Mouse (Mus musculus) frontal cortex, adult 2 months (tissue): ENCODE data around the gene Trip12. TPM values are rescaled to one million over a fixed set of nuclear protein-coding genes. Genes with fewer than 3 reads are reported as not detected.

Experiments used
- DNase-seq, 2 experiments: peaks; one replicate each; pipeline ENCODE4 v3.0.0; 2022; ENCODE audit warnings: low spot score in 1 of 2; ENCODE audit errors: extremely low spot score in 1 of 2
- polyA plus RNA-seq: library from polyadenylated mRNA; depleted of rRNA; stranded (reverse); fragments of >200 nt; gene quantifications from 2 replicates; pipeline ENCODE4 v1.2.3, GENCODE M21; 2012; rRNA removed

Trip12 gene
- 80.3 and 91.5 TPM in 2 replicates for polyA plus RNA-seq

DNA sequence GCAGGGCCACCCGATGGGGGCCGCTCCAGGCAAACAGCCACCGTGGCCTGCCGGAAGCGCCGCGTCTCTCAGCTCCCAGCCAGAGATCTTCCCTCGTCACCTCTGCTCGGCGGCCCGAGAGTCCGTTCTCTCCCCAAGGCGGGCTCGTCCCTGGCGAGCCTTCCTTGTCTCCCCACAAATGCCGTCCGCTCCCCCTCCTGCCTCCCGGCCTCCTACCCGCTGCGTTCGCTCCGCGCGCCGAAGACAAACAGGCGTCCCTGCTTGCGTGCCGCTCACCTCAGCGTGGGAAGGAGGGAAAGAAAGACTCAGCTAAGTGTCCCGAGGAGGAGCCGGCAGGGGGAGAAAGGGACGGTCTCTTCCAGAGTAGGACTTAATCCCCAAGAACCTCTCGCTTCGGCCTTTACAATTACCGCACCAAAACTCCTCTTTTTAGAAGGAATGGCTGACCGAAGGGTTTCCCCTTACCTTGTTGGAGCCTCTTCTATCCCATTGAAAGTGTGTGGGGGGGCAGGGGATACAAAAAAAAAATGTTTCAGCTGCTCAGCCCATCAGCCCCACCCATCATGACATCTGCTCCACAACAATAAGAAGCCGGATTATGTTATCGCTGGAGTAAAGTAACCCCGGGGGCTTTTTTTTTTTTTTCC, at the start of gene Trip12:
Trip12 (minus strand) TSS at position 499 of the 647 bp plus-strand sequence.
- peak in 1 of 2 experiments; percentile 63 for DNase-seq

DNA sequence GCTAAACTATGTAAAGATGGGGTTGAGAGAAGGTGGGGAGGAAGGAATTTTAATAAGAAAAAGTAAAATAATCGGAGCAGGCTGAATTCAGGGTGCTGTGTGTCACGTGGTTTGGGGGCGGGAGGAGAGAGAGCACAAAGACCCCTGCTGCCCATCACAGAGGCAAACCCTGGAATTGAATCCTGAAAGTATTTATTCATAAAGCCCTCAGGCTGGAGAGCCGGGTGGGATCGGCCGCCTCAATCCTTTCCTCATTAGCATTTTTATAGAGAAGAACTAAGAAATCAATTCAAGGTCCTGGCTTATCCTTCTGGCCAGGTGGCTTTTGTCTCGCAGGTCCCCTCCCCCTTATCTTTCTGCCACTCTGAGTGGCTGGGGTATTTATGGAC, 49.7 kb upstream of the Trip12 start:
- no peak for DNase-seq

DNA sequence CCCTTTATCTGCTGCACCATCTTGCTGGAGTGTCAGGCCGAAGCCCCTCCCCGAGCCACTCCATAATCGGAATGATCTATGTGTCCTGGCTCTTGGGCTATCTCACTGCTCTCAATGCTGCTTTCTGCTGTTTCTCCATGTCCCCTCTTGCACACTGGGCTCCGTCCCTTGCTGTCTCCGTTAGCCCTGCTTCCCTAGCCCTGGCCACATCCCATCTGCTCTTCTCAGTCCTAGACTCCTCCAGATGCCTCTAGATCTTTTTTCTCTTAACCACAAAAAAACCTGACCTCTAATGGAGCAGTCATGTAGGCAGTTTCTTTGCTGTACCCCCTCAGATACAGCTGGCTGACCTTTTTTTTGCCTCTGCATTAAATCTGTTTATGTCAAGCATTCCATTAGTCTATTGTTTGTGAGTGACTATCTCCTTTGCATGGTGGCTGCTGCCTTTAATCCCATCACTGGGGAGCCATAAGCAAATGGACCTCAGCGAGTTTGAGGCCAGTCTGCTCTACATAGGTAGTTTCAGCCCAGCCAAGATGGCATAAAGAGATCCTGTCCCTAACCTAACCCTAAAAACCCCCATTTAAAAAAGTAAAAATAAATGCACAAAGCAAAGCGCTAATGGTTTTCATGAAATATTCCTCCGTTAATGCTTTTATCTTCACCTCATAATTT, 49.2 kb upstream of the Trip12 start:
- DNase-seq, result no peak

DNA sequence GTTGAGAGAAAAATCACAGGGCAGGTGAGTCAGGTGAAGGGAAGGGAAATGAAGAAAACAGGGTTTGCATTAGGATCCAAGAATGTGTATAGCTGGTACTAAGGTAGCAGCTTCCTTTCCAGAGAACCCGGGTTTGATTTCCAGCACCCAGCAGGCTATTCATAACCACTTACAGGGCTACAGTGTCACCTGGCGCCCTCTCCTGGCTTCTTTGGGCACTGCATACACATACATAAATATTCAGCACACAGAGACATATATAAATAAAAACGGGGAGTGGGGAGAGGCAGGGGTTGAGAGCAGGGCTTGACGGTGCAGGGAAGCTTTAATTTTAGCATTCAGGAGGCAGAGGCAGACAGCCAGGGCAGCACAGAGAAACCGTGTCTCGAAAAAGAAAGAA, 45.6 kb upstream of the Trip12 start:
- no peak for DNase-seq

DNA sequence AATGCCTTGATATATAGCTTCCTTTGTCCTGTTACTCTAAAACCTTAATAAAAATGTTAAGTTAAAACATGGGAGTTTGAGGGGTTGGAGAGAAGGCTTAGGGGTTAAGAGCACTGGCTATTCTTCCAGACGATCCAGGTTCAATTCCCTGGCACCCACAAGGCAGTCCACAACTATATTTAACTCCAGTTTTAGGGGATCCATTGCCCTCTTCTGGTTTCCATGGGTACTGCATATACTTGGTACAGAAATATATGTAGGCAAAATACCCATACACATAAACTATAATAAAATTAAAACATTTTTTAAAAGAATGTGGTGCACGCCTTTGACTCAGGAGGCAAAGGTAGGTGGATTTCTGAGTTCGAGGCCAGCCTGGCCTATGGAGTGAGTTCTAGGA, 44.9 kb upstream of the Trip12 start:
- peak in 1 of 2 experiments; percentile 15 for DNase-seq

DNA sequence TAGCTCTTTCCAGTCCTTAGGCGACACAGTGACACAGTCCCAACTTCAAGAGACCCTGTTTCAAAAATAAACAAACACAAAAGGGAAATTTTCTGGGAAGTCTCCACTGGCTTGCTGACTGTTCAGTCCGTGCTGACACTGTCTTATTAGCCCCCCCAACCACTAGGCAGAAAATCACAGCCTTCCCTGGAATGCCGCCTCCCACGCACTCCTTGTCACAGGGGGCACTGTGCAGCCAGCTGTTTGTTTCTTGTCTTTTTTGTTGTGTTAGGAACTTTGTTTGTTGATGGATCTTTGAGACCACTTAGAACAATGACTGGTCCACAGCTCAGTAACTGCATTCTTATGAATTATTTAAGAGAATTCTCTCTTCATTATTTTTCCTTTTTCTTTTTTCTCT, 43.6 kb upstream of the Trip12 start:
- no peak for DNase-seq

DNA sequence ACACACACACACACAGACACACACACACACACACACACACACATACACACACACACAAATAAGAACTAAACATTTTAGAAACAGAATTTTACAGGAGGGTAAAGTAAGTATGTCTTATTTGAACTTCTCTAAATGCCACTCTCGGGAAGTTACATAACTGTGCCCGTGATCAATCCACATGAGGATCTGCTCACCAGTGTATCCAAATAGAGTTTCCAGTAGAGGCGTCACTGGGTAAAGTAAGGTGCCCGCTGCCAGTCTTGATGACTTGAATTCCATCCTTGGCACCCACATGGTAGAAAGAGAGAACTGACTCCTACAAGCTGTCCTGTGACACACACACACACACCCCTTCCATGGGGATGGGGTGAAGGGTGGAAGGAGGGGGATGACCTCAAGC, 42.6 kb upstream of the Trip12 start:
- DNase-seq, result peak in 1 of 2 experiments; percentile 17

DNA sequence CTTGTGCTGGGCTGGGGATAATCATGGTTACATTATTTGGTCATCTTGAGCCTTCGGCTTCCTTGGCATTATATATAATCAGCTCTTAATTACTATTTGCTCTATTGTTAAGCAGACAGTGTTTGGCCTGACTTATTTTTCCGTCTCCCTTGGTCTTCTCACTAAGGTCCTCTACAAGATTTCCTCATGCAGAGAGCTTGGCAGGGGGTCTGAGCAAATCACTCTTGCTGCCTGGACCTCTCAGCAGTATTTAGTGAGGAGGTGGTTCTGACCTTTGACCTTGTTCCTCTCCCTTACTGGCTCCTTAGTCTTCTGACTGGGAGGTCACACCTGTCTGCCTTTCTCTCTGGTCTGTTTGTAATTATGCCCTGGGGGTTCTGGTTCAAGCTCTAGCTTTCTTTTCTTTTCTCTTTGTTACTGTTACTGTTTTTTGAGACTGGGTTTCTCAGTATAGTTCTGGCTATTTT, 41.8 kb upstream of the Trip12 start:
- DNase-seq, result no peak

DNA sequence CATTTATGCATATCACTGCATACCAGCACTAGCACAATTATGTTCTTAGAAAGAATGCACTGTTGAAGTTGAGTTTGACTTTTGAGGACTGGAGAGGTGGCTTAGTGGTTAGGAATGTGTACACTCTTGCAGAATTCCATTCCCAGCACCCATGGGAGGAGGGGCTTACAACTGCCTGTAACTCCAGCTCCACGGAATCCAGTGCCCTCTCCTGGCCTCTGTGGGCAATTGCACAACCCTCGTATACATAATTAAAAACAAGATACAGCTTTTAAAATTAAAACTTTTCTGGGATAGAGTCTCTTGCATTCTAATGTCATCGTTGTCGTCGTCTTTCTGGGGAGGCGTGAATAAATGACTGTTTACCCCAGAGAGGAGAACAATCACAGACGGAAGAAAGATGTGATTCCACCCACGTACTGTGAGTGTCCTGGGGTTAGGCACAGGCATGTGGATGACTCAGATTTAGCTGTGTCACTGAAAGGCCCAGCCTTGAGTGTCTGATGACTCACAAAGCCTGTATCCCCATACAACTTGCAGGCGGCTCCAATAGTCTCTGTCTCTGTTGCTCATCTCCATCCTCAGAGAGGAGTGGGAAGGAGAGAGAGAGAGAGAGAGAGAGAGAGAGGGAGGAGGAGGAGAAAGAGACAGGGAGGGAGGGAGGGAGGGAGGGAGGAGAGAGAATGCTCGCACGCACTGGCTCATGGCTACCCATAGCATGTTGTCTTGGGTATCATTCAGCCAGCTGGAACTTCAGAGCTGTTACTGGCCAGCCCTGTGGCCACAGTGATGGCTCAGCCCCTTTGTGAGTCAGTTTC, 41.1 kb upstream of the Trip12 start:
- peak; percentile 53 to 72 for DNase-seq

DNA sequence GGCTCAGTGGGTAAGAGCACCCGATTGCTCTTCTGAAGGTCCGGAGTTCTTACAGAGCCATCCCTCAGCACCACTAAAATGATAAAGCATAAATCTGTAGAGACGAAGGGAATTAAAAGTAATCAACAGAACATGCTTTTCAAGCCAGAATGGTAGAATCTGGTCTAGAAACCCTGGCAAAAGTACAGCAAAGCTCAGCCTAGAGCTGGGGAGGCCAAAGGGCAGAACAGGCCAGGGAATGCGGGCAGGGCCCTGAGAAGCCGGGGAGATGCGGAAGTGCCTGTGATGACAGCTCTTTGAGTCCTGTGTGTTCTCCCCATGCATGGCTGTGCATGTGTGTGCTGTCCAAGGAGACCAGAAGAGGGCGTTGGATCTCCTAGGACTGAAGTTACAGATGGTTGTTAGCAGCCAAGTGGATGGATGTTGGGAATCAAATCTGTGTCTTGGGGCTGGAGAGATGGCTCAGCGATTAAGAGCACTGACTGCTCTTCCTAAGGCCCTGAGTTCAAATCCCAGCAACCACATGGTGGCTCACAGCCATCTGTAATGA, 39.3 kb upstream of the Trip12 start:
- no peak for DNase-seq

DNA sequence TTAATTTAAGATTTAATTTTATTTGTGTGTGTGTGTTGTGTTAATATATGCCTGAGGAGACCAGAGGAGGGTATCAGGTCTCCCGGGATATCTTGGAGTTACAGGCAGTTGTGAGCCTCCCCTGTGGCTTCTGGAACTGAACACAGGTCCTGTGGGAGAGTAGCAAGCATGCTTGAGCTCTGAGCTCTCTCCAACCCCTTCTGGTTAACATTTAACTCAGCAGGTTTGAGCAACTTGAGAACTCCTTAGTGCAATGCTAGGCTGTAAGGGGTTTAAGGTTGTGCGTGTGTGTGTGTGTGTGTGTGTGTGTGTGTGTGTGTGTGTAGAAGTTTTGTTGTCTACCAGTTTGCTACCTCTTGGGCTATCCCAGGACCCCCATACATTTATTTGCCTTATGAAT, 37.3 kb upstream of the Trip12 start:
- DNase-seq, result no peak

DNA sequence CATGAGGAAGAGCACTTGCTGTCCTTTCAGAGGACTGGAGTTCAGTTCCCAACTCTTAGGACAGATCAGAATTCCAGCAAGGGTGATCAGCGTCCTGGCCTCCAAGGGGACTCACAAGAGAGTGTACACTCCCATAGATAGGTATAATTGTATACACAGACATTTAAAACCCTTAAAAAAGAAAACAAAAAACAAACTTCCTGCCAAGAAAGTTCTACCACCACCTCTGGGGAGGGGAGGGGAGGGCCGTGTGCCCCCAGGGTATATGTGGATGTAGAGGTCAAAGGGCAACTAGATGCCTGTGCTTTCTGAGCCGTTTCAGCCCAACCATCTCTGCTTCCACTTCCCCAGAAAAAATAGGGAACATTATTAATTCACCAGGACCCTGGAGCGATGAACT, 32.6 kb upstream of the Trip12 start:
- no peak for DNase-seq

DNA sequence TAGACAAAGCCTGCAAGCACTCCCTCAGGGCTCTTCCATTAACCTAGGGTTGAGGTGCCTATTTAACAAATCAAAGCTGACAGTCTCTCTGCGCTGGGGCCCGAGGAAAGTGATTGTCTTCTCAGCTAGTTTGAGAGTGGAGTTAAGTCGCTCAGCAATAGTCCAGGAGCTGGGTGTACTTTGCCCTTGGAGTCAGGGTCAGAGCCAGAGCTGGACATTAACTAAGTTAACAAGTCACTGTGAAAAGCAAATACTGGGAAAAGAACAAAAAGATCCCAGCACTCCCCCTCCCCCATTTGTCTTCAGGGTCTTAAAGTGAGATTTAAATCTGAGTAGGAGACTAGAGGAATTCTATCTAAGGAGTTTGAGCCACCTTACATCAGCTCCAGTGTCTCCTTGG, 31.8 kb upstream of the Trip12 start:
- no peak for DNase-seq

DNA sequence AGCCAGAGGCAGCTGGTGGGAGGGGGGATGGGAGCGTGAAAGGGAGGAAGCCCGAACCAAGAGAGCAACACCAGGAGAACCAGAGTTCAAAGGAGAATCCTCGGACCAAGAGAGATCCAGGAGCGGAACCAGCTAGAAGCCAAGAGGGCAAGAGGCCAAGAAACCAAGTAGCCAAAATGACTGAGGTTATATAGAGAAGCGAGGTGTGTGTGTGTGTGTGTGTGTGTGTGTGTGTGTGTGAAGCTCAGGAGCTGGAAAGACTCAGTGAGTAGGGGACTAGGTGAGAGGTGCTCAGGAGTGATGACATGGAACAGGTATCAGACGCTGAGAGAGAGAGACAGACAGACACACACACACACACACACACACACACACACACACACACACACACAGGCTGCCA, 30.8 kb upstream of the Trip12 start:
- no peak for DNase-seq

DNA sequence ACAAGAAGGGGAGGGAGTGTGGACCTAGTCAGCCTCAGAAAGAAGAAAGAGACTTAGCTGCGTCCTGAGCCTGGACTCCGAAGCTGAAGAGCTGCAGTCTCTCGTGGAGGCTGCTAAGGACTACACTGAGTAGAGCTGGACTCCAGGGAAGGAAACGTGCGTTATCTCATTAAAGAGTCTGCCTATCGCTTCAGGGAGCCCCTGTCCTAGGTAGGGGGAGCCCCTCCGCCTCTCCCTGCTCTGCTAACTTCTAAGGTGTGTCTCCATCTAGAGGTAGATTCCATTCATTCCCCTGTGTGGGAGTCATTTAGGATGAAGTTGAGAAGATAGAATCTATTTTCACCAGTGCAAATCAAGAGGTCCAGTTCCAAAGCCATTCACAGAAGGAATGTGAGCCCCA, 29.2 kb upstream of the Trip12 start:
- DNase-seq, result no peak

DNA sequence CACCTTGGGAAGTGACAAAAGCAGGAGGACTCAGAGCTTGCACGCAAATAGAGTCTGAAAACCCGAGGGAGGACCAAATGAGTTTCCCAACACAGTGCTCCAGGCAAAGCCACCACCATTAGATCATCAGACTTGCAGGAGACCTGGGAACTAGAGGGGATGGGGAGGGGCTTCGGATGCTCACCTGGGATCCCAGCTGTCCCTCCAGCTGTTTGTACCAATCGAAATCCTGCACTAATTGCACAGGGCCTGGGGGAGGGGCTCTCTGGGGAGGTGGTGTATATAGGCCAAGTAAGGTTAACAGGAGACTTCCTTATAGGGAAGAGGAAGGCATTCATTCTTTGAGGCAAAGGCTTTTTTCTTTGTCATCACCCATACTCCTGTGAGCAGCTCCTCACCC, 28.5 kb upstream of the Trip12 start:
- no peak for DNase-seq

DNA sequence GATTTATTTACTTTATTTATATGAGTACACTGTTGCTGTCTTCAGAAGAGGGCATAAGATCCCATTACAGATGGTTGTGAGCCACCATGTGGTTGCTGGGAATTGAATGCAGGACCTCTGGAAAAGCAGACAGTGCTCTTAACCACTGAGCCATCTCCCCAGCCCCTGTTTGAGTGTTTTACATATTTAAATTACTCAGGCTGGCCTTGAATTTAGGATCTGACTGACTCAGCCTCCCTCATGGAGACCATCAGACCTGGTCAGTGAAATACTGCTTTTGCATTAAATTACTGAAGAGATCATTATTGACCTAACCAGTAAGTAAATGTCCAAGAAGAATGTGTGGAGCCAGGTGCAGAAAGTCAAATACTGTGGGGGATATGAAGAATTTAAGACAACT, 28.0 kb upstream of the Trip12 start:
- no peak for DNase-seq

DNA sequence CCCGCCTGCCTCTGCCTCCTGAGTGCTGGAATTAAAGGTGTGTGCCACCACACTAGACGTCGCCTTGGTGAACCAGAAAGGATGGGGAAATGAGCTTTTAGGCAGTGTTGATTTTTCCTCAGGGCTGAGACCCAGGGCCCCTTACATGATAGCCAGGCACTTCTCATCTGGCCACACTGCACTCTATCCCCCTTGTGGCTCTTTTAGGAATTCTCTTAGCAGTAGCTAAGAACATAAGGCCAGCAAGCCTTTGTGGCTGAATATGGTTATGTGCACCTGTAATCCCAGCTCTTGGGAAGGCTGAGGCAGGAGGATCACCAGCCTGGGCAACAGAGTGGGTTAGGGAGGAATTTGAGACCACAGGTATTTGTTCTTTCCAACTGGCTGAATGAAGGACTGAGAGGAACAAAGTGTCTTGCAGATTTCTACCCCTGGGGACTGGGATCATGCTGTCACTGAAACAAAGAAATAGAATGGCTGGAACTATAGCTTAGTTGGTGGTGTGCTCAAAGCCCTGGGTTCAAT, 26.5 kb upstream of the Trip12 start:
- no peak for DNase-seq

DNA sequence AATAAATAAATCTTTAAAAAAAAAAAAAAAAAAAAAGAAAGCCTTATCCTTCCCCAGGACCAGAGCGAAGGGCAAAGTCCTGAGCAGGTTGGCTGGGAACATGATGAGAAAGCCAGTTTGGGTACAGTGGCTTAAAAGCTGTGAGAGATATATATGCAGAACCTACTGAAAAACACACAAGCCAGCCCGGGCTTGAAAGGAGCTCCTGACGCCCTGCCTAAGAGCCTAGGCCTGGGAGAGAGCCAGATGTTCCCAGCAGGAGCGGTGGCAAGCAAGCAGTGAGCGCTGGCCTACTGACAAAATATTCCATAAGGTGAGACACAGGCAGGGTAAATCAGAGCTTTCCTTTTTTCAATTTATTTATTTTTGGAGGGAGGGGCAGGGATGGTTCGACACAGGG, 25.9 kb upstream of the Trip12 start:
- no peak for DNase-seq

DNA sequence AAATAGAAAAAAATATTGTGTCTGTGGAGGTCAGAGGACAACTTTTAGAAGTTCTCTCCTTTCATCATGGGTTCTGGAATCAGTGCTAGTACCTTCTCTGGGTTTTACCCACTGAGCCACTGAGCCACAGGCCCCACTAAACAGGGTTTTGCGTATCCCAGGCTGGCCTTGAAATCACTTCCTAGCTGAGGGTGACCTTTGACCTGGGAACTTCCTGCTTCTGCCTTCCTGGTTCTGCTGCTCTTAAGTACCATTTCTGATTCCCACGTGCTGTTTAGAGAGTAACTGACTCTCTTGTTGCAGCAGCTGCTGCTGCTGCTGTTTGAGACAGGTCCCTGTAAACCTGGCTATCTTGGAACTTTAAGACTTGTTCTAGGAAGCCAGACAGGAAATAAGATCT, 24.3 kb upstream of the Trip12 start:
- no peak for DNase-seq

DNA sequence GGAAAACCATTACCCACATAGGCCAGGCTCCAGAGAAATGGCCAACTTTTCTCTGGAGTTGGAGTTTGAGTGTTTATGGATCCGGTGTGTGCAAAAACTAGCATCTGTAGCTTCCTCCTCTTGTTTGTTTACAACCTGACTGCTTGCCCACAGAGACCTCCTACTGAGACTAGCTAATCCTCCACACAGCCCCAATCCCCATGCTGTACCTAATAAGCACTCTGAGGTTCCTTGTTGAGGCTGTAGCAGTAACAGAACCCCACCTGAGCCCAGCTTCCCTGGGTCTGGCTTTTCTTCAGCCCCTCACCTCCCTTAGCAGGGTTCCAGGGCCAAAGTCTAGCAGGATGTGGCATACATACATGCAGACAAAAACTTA, 20.9 kb upstream of the Trip12 start:
- DNase-seq, result no peak
